Mouse (Mus musculus) lung, embryonic 15.5 days (tissue): Measurements from ENCODE around the gene Axdnd1. TPM values are rescaled to one million over a fixed set of nuclear protein-coding genes. Genes with fewer than 3 reads are reported as not detected.

Experiments
- ATAC-seq: fragments of 200-750 bp; cut with Nextera tagmentation; 2 replicates; pipeline ENCODE4 v1.8.0; 2017; ENCODE audit warnings: moderate number of reproducible peaks, borderline replicate concordance; ENCODE audit not compliant: low FRiP score, low TSS enrichment; ENCODE audit errors: extremely low read depth
- H3K27ac ChIP-seq: fragments of 300-500 bp; sonication (generic); 2 replicates; pipeline ENCODE4 v1.5.1; 2015; ENCODE audit warnings: moderate library complexity, mild to moderate bottlenecking, inconsistent platforms
- H3K27me3 ChIP-seq: fragments of 300-500 bp; sonication (generic); 2 replicates; pipeline ENCODE4 v1.6.1; 2015; ENCODE audit warnings: inconsistent platforms
- H3K36me3 ChIP-seq: fragments of 300-500 bp; sonication (generic); 2 replicates; pipeline ENCODE4 v1.6.1; 2015; ENCODE audit warnings: inconsistent platforms
- H3K4me1 ChIP-seq: fragments of 300-500 bp; sonication (generic); 2 replicates; pipeline ENCODE4 v1.6.1; 2015; ENCODE audit warnings: inconsistent platforms
- H3K4me2 ChIP-seq: fragments of 300-500 bp; sonication (generic); 2 replicates; pipeline ENCODE4 v1.6.1; 2015; ENCODE audit warnings: inconsistent platforms, mild to moderate bottlenecking, moderate library complexity
- H3K4me3 ChIP-seq: fragments of 300-500 bp; sonication (generic); 2 replicates; pipeline ENCODE4 v1.5.1; 2015; ENCODE audit warnings: mild to moderate bottlenecking, inconsistent platforms
- H3K9ac ChIP-seq: fragments of 300-500 bp; sonication (generic); 2 replicates; pipeline ENCODE4 v1.6.1; 2015; ENCODE audit warnings: inconsistent platforms
- H3K9me3 ChIP-seq: fragments of 300-500 bp; sonication (generic); 2 replicates; pipeline ENCODE4 v1.6.1; 2016; ENCODE audit warnings: inconsistent platforms
- WGBS: fragments of 180-500 bp; shearing (Covaris S2); methylation state at CpG from one replicate; pipeline ENCODE4 v1.1.7; 2015; 5-methylcytosine and 5-hydroxymethylcytosine counted together
- polyA plus RNA-seq: library from polyadenylated mRNA; unstranded; fragments of >200 nt; fragmentation: Nextera tagmentation; extraction: Ambion mirVana; gene quantifications from 2 replicates; pipeline ENCODE4 v1.2.1, GENCODE M21; 2015

Gene Axdnd1
- polyA plus RNA-seq, 1 experiment from 2014 or later = 0.42 TPM

GRCm38 (mm10) chr1:156455005-156455758 lies 34.2 kb upstream of the Axdnd1 start:
- Histone ChIP-seq H3K27ac (no peak overlapping the region), H3K27me3 (no peaks in the 10 kb centered on the region), H3K4me1 (peaks cover 15% of the 10 kb centered on the region), H3K9me3 (no peaks in the 10 kb centered on the region), H3K9ac (no peak overlapping the region), H3K4me3 (no peak overlapping the region), H3K36me3 (no peaks in the 10 kb centered on the region; the same call in 1 of the 2 replicates), H3K4me2 (no peak overlapping the region)
- 94% methylated on average over 2 of the region's 2 CpGs for WGBS
- ATAC-seq = no peak

DNA sequence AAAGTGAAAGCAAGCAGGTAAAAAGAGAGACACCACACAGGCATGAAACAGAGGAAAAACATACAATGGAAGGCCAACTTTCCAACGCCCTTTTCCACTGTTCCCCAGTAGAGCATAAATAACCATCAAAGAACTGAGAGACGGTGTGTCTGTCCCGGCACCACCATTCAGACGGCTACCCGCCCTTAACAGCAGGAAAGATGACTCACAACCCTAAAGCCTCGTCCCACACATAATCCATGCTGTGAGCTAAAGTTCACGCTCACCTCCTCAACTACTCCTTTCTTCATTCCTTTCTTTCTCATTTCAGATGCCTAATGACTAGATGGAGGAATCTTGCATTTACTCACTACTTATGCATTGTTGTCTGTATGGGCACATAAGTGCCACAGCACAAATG lies 33.4 kb upstream of the Axdnd1 start:
- Histone ChIP-seq H3K9ac (no peak overlapping the region), H3K4me1 (peaks cover 8% of the 10 kb centered on the region; the same call in 1 of the 2 replicates), H3K4me2 (no peak overlapping the region), H3K27me3 (no peaks in the 10 kb centered on the region), H3K27ac (no peak overlapping the region), H3K36me3 (no peaks in the 10 kb centered on the region; the same call in 1 of the 2 replicates), H3K9me3 (no peaks in the 10 kb centered on the region), H3K4me3 (no peak overlapping the region)
- ATAC-seq = no peak
- WGBS = 48% methylated on average over 7 of the region's 7 CpGs

GRCm38 (mm10) chr1:156453876-156454275 lies 32.9 kb upstream of the Axdnd1 start:
- Histone ChIP-seq H3K27ac (no peak overlapping the region), H3K27me3 (no peaks in the 10 kb centered on the region), H3K4me2 (no peak overlapping the region), H3K4me1 (peaks cover 8% of the 10 kb centered on the region; the same call in 1 of the 2 replicates), H3K4me3 (no peak overlapping the region), H3K36me3 (no peaks in the 10 kb centered on the region; the same call in 1 of the 2 replicates), H3K9me3 (no peaks in the 10 kb centered on the region), H3K9ac (no peak overlapping the region)
- WGBS = 52% methylated on average over 10 of the region's 10 CpGs
- no peak for ATAC-seq

GRCm38 (mm10) chr1:156450478-156450877 lies 29.5 kb upstream of the Axdnd1 start:
- Histone ChIP-seq H3K4me1 (no peaks in the 10 kb centered on the region), H3K27me3 (no peaks in the 10 kb centered on the region), H3K4me3 (no peak overlapping the region), H3K27ac (no peak overlapping the region), H3K9ac (no peak overlapping the region), H3K36me3 (no peaks in the 10 kb centered on the region), H3K9me3 (no peaks in the 10 kb centered on the region), H3K4me2 (no peak overlapping the region)
- 42% methylated on average over 4 of the region's 4 CpGs for WGBS
- ATAC-seq = peak; percentile 59; the same call in 1 of the 2 replicates

DNA sequence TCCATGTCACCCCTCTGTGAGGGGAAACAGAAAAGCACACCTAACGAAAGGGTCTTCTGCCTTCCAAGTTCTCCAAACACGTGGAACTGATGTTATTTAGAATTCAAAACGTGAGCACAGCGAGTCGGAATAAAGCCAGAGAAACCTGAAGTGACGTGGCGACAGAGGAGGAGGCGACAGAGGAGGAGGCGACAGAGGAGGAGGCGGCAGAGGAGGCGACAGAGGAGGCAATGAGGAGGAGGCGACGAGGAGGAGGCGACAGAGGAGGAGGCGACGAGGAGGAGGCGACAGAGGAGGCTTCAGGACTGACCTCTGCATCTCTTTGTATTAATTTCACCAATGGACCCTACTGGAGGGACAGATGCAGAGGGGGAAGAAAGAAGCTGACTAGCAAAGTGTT lies 28.7 kb upstream of the Axdnd1 start:
- Histone ChIP-seq H3K4me2 (no peak overlapping the region), H3K36me3 (no peaks in the 10 kb centered on the region), H3K27ac (no peak overlapping the region), H3K27me3 (no peaks in the 10 kb centered on the region), H3K4me1 (no peaks in the 10 kb centered on the region), H3K9ac (no peak overlapping the region), H3K9me3 (no peaks in the 10 kb centered on the region), H3K4me3 (no peak overlapping the region)
- 57% methylated on average over 17 of the region's 17 CpGs for WGBS
- no peak for ATAC-seq

- no peak for ATAC-seq
- 0 out of 2 replicates have a peak, but pooled peaks cover 3% of the 10 kb centered on the region for H3K36me3 ChIP-seq
- no peaks in the 10 kb centered on the region for H3K4me1 ChIP-seq
- 84% methylated on average over 7 of the region's 7 CpGs for WGBS
- H3K4me2 ChIP-seq = no peak overlapping the region
- H3K4me3 ChIP-seq = no peak overlapping the region
- H3K9ac ChIP-seq = no peak overlapping the region
- no peaks in the 10 kb centered on the region for H3K27me3 ChIP-seq
- H3K27ac ChIP-seq = no peak overlapping the region
- H3K9me3 ChIP-seq = no peaks in the 10 kb centered on the region
These were observed 28.1 kb upstream of the Axdnd1 start for GRCm38 (mm10) chr1:156449089-156449488.

DNA sequence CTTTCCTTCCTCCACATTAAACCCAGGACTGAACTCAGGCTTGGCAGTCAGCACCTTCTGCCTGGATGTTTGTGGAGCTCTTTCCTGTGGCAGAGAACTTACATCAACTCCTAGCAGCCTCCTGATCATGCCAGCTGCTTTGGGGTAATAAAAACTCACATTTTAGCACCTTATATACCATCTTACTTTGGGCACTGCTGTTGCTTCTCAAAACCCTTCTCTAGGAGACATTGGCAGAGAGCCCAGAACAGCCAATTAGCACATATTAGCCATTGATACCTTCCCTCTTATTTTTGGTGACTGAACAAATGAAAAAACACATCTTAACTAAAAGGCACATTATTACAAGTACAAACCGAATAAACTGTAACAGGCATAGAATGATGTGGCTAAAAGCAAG lies 24.1 kb upstream of the Axdnd1 start:
- H3K4me1 ChIP-seq = no peaks in the 10 kb centered on the region
- H3K9ac ChIP-seq = no peak overlapping the region
- no peaks in the 10 kb centered on the region for H3K9me3 ChIP-seq
- no peak overlapping the region for H3K4me3 ChIP-seq
- H3K27ac ChIP-seq = no peak overlapping the region
- 84% methylated on average over 1 of the region's 1 CpGs for WGBS
- H3K4me2 ChIP-seq = no peak overlapping the region
- H3K27me3 ChIP-seq = no peaks in the 10 kb centered on the region
- H3K36me3 ChIP-seq = peaks cover 13% of the 10 kb centered on the region
- ATAC-seq = no peak

DNA sequence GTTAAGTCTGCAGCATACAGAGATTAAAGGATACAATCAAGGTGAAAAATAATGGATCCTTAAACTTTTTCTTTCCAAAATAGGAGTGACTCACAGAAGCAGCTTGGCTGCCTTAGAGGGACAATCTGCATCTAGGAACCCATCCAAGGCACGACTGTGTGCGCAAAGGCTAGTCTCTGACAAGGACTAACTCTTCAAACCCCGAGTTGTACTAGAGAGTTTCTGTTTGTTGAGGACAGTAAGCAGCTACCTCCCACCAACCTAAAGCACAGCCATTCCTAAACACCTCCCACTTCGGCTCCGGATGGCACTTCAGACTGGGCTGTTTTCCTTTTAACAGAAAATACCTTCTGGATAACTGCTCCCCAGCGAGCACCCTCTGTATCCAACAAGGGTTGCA lies 21.8 kb upstream of the Axdnd1 start:
- no peak overlapping the region for H3K4me3 ChIP-seq
- H3K36me3 ChIP-seq = peaks cover 32% of the 10 kb centered on the region
- ATAC-seq = no peak
- H3K27ac ChIP-seq = no peak overlapping the region
- H3K4me1 ChIP-seq = no peaks in the 10 kb centered on the region
- H3K27me3 ChIP-seq = no peaks in the 10 kb centered on the region
- H3K9ac ChIP-seq = no peak overlapping the region
- no peak overlapping the region for H3K4me2 ChIP-seq
- 74% methylated on average over 6 of the region's 6 CpGs for WGBS
- H3K9me3 ChIP-seq = no peaks in the 10 kb centered on the region

DNA sequence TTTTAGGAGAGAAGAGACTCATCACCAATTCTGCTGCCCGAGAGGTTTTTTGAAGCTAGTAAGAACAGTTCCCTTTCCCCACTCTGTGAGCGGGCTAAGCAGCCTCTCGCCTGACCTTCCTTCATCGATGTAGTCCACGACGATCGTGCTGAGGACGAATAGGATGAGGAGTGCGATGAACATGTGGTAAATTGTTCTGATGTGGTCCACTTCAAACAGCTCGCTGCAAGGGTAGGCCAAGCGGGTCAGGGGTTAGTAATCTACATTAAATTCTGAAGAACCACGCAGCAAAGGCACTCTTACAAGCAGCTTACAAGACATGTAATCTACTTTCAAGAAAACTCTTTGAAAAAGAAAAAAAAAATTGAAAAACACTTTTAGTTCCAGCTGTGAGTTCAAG lies 21.3 kb upstream of the Axdnd1 start:
- H3K4me3 ChIP-seq = no peak overlapping the region
- H3K9me3 ChIP-seq = no peaks in the 10 kb centered on the region
- H3K27me3 ChIP-seq = no peaks in the 10 kb centered on the region
- no peak for ATAC-seq
- H3K4me1 ChIP-seq = no peaks in the 10 kb centered on the region
- H3K9ac ChIP-seq = no peak overlapping the region
- no peak overlapping the region for H3K27ac ChIP-seq
- 88% methylated on average over 12 of the region's 12 CpGs for WGBS
- H3K4me2 ChIP-seq = no peak overlapping the region
- H3K36me3 ChIP-seq = peaks cover 37% of the 10 kb centered on the region

GRCm38 (mm10) chr1:156437726-156438125 lies 16.8 kb upstream of the Axdnd1 start:
- Histone ChIP-seq H3K27ac (no peak overlapping the region), H3K4me2 (no peak overlapping the region), H3K9ac (no peak overlapping the region), H3K4me3 (no peak overlapping the region), H3K36me3 (peaks cover 51% of the 10 kb centered on the region), H3K27me3 (no peaks in the 10 kb centered on the region), H3K4me1 (no peaks in the 10 kb centered on the region), H3K9me3 (no peaks in the 10 kb centered on the region)
- no peak for ATAC-seq
- 83% methylated on average over 5 of the region's 5 CpGs for WGBS

DNA sequence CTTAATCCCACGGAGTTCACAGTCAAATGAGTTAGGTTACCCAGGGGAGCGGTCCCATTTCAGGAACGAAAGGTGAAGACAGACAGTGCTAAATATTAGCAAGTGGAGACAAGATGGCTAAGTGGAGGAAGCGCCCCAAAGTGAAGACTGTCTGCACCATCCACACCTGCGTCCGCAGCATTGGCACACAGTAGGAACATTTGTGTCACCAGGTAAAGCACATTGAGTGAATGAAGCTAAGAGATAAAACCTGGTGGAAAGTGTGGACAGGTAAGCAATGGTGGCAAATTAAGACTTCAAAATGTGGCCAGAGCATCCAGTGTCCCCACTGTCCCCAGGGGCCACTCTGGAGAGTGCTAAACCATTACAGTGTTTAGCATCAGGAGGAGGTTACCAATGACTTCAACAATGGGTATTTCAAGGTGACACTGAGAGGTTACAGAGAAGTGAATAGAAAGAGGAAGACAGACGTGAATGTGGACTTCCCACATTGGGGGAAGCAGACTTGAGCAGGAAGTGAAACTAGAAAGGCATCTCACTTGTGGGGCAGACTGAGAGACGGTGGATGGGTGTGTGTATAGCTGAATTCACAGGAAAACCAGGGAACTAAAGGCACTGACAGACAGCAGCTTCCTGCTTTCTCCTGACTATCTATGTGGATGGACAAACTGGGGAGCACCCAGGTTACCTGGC lies 16.2 kb upstream of the Axdnd1 start:
- H3K27me3 ChIP-seq = no peaks in the 10 kb centered on the region
- no peak overlapping the region for H3K9ac ChIP-seq
- H3K36me3 ChIP-seq = peaks cover 56% of the 10 kb centered on the region
- no peak overlapping the region for H3K4me3 ChIP-seq
- WGBS = 88% methylated on average over 8 of the region's 8 CpGs
- H3K4me1 ChIP-seq = no peaks in the 10 kb centered on the region
- ATAC-seq = no peak
- H3K27ac ChIP-seq = no peak overlapping the region
- no peaks in the 10 kb centered on the region for H3K9me3 ChIP-seq
- H3K4me2 ChIP-seq = no peak overlapping the region

- no peak for ATAC-seq
- WGBS = 92% methylated on average over 3 of the region's 3 CpGs
- Histone ChIP-seq H3K9ac (no peak overlapping the region), H3K4me1 (no peaks in the 10 kb centered on the region), H3K4me3 (no peak overlapping the region), H3K27ac (no peak overlapping the region), H3K27me3 (no peaks in the 10 kb centered on the region), H3K9me3 (no peaks in the 10 kb centered on the region), H3K4me2 (no peak overlapping the region), H3K36me3 (peaks cover 43% of the 10 kb centered on the region)
These were observed 12.5 kb upstream of the Axdnd1 start for GRCm38 (mm10) chr1:156433497-156433896.
